Mouse (Mus musculus): Measurements from ENCODE around the gene Ptov1.

GRCm38 (mm10) chr7:44898607-44899006, 29.0 kb upstream of the Ptov1 start:
- TF ChIP-seq CTCF (IDR thresholded peaks at IDR 0.05; ENCODE audit: extremely low read depth, insufficient read depth, low read length) = no peak
- TF ChIP-seq POLR2A (IDR thresholded peaks at IDR 0.05; ENCODE audit: extremely low read depth, insufficient read depth, low read length) = no peak
